ENCODE assay signal across 21 mouse cellular contexts in genomic region chr3:142104027-142104805, GRCm38 (mm10).
DNase-seq lines count a peak whose midpoint lies in the region; ATAC-seq and TF ChIP-seq lines count a peak whose summit lies in the region.
"Had no signal": no experiment of that assay in that cellular context is flagged by ENCODE, and none has a peak within 500 bp of the region (broad histone marks: within the 10 kb centered on the region; RNA-seq: fewer than 3 reads in every experiment).

No protein-coding gene starts in this region.

- no peaks in the 10 kb centered on the region for H3K36me3 ChIP-seq in forebrain, postnatal 0 days (ENCODE audit: insufficient read depth)
- H3K36me3 ChIP-seq: heart, embryonic 10.5 days; limb, embryonic 13.5 days; liver, embryonic 12.5 days; neural tube, embryonic 15.5 days had no signal

- no peak overlapping the region for H3K27ac ChIP-seq in forebrain, postnatal 0 days (ENCODE audit: low read depth, low read length)
- H3K27ac ChIP-seq: heart, embryonic 10.5 days; limb, embryonic 13.5 days; liver, embryonic 12.5 days; neural tube, embryonic 15.5 days had no signal

- no peak overlapping the region for H3K4me2 ChIP-seq in forebrain, postnatal 0 days (ENCODE audit: low read depth)
- H3K4me2 ChIP-seq: limb, embryonic 13.5 days; liver, embryonic 12.5 days; neural tube, embryonic 15.5 days had no signal

- no peak for ATAC-seq in forebrain, postnatal 0 days
- ATAC-seq: activated CD4-positive, CD25-positive, alpha-beta regulatory T cell, adult 4 months; liver, embryonic 12.5 days had no signal

- no peak overlapping the region for H3K9ac ChIP-seq in forebrain, postnatal 0 days
- H3K9ac ChIP-seq: limb, embryonic 13.5 days; liver, embryonic 12.5 days; neural tube, embryonic 15.5 days had no signal

- H3K27me3 ChIP-seq in forebrain, postnatal 0 days (ENCODE audit: insufficient read depth, low read length): no peaks in the 10 kb centered on the region
- H3K27me3 ChIP-seq: liver, embryonic 12.5 days; neural tube, embryonic 15.5 days had no signal

- H3K4me3 ChIP-seq in forebrain, postnatal 0 days (ENCODE audit: low read depth, low read length): no peak overlapping the region
- H3K4me3 ChIP-seq: heart, embryonic 10.5 days; limb, embryonic 13.5 days; liver, embryonic 12.5 days; neural tube, embryonic 15.5 days had no signal

- WGBS in forebrain, postnatal 0 days: 86% methylated on average over 10 of the region's 10 CpGs

- peak; percentile 36 to 47 for DNase-seq in cerebellum, postnatal 10 days
- no peak for DNase-seq in cerebellum, adult 8-10 months
- DNase-seq in left cerebral cortex, postnatal 4 days: peak; percentile 27
- no peak for DNase-seq in left cerebral cortex, adult 8-10 months (ENCODE audit: low spot score in 2 of 2)
- DNase-seq in retina, postnatal 1 day: peak; percentile 12
- DNase-seq in retina, embryonic 14.5 days (ENCODE audit: low spot score): no peak
- DNase-seq in layer of hippocampus, adult 9-10 months (ENCODE audit: low spot score): no peak
- DNase-seq in forebrain, postnatal 0 days: no peak
- DNase-seq: adrenal gland, adult 8-10 months; cerebellum, adult 18-20 months; heart, postnatal 4 days; kidney, adult 2 months; layer of hippocampus, postnatal 36 days; lung, adult 18-20 months; thymus, adult 18-20 months; thymus, postnatal 36 days had no signal

- TF ChIP-seq CTCF in forebrain, postnatal 0 days (IDR thresholded peaks at IDR 0.05; ENCODE audit: low read depth): no peak

- H3K4me1 ChIP-seq in forebrain, postnatal 0 days (ENCODE audit: insufficient read depth): no peaks in the 10 kb centered on the region
- H3K4me1 ChIP-seq: liver, embryonic 12.5 days had no signal

- no peaks in the 10 kb centered on the region for H3K9me3 ChIP-seq in forebrain, postnatal 0 days (ENCODE audit: low read length)
- H3K9me3 ChIP-seq: heart, embryonic 10.5 days; limb, embryonic 13.5 days; liver, embryonic 12.5 days; neural tube, embryonic 15.5 days had no signal

- intact Hi-C loops in left cerebral cortex, postnatal 4 days (cut with DNase I): no loop called here

Comparison
In these comparisons a context has a peak if more than half of its experiments do, and no peak if none do; other contexts are left out.
1. DNase-seq: peak in cerebellum, postnatal 10 days (2 of 2), left cerebral cortex, postnatal 4 days (single experiment) and retina, postnatal 1 day (single experiment); none in cerebellum, adult 8-10 months (single experiment), left cerebral cortex, adult 8-10 months (0 of 2), retina, embryonic 14.5 days (single experiment), layer of hippocampus, adult 9-10 months (single experiment) and forebrain, postnatal 0 days (single experiment).